Mouse (Mus musculus): Measurements from ENCODE around the gene Rnf167. TPM values are rescaled to one million over a fixed set of nuclear protein-coding genes. Genes with fewer than 3 reads are reported as not detected.

Gene Rnf167
- polyA plus RNA-seq, 1 experiment from 2014 or later = 104 TPM

DNA sequence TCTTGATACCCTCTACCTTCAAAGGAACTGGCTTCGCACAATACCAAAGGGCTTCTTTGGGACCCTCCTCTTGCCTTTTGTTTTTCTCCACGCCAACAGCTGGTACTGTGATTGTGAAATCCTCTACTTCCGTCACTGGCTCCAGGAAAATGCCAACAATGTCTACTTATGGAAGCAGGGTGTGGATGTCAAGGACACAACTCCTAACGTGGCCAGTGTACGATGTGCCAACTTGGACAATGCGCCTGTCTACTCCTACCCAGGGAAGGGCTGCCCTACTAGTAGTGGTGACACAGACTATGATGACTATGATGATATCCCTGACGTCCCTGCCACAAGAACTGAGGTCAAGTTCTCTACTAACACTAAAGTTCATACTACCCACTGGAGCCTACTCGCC lies 7.1 kb upstream of the Rnf167 start:
- no peaks in the 10 kb centered on the region for H3K27me3 ChIP-seq
- no peak for ATAC-seq (ENCODE audit: insufficient number of reproducible peaks, insufficient read depth, low FRiP score, low TSS enrichment)
- 83% methylated on average over 8 of the region's 8 CpGs for WGBS

DNA sequence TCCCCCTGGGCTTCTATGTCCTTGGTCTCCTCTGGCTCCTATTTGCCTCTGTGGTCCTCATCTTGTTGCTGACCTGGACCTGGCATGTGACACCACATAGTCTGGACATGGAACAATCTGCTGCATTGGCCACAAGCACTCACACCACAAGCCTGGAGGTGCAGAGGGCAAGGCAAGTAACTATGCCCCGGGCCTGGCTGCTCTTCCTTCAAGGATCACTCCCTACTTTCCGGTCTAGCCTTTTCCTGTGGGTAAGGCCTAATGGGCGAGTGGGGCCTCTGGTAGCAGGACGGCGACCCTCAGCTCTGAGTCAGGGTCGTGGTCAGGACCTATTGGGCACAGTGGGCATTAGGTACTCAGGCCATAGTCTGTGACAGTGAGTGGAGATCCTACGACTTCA lies 5.8 kb upstream of the Rnf167 start:
- Histone ChIP-seq H3K27me3 (no peaks in the 10 kb centered on the region), H3K9me3 (no peaks in the 10 kb centered on the region), H3K4me2 (replicated peaks) (no peak overlapping the region), H3K4me1 (peaks cover 12% of the 10 kb centered on the region), H3K4me3 (no peak overlapping the region), H3K36me3 (peaks cover 30% of the 10 kb centered on the region), H3K9ac (no peak overlapping the region), H3K27ac (no peak overlapping the region)
- 78% methylated on average over 7 of the region's 7 CpGs for WGBS
- ATAC-seq (ENCODE audit: insufficient number of reproducible peaks, insufficient read depth, low FRiP score, low TSS enrichment) = no peak

More for the DNA sequence above, 7.1 kb upstream of the Rnf167 start:
- Histone ChIP-seq H3K9ac (no peak overlapping the region), H3K4me3 (no peak overlapping the region), H3K9me3 (no peaks in the 10 kb centered on the region), H3K36me3 (peaks cover 22% of the 10 kb centered on the region), H3K4me2 (replicated peaks) (no peak overlapping the region), H3K27ac (no peak overlapping the region), H3K4me1 (0 out of 2 replicates have a peak, but pooled peaks cover under 1% of the 10 kb centered on the region)

DNA sequence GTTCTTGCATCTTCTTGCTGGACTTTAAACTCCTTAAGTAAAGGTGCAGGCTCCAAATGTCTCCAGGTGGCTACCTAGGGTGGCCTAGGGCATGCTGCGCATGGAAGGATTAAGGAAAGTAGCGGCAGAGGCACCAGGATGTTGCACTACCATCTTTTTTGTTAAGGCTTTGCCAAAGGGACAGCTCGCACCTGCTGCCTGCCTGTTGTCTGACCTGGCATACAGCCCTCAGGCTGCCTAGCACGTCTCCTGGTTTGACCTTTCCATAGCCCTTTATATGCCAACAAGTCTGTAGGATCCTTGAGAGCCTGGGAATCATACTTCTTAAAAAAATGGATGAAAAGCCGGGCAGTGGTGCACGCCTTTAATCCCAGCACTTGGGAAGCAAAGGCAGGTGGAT lies 4.0 kb upstream of the Rnf167 start:
- Histone ChIP-seq H3K36me3 (peaks cover 30% of the 10 kb centered on the region), H3K9me3 (no peaks in the 10 kb centered on the region), H3K4me2 (replicated peaks) (no peak overlapping the region), H3K4me3 (no peak overlapping the region), H3K4me1 (peaks cover 12% of the 10 kb centered on the region), H3K27ac (no peak overlapping the region), H3K9ac (no peak overlapping the region), H3K27me3 (no peaks in the 10 kb centered on the region)
- ATAC-seq (ENCODE audit: insufficient number of reproducible peaks, insufficient read depth, low FRiP score, low TSS enrichment) = no peak
- 92% methylated on average over 6 of the region's 6 CpGs for WGBS

DNA sequence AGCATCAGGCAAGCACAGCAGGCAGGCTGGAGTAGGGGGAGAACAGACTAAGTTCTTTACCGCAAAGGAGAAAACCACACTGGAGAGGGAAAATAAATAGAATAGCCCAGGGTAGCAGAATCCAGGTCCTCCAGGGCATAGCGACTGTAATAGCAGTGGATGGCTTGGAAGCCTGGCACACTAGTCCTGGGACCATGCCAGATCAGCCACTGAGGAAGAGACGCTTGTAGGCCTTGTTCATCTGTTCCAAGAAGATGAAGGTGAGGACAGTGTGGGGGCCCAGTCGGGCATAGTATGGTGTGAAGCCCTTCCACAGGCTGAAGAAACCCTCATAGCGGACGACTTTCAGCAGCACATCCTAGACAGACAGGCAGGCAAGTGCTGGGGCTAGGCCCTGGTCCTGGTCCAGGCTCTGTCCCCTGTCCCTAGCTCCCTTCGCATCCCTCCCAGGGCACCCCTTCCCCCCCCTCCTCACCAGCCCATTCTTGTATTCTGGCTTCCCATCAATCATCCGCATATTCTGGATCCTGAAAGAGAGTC lies 2.4 kb upstream of the Rnf167 start:
- Histone ChIP-seq H3K4me1 (peaks cover 25% of the 10 kb centered on the region), H3K27ac (no peak overlapping the region), H3K27me3 (no peaks in the 10 kb centered on the region), H3K4me3 (no peak overlapping the region), H3K9ac (peak overlapping the region; percentile 17; the same call in 1 of the 2 replicates), H3K4me2 (replicated peaks) (no peak overlapping the region), H3K36me3 (peaks cover 43% of the 10 kb centered on the region), H3K9me3 (no peaks in the 10 kb centered on the region)
- WGBS = 98% methylated on average over 8 of the region's 8 CpGs
- no peak for ATAC-seq (ENCODE audit: insufficient number of reproducible peaks, insufficient read depth, low FRiP score, low TSS enrichment)

DNA sequence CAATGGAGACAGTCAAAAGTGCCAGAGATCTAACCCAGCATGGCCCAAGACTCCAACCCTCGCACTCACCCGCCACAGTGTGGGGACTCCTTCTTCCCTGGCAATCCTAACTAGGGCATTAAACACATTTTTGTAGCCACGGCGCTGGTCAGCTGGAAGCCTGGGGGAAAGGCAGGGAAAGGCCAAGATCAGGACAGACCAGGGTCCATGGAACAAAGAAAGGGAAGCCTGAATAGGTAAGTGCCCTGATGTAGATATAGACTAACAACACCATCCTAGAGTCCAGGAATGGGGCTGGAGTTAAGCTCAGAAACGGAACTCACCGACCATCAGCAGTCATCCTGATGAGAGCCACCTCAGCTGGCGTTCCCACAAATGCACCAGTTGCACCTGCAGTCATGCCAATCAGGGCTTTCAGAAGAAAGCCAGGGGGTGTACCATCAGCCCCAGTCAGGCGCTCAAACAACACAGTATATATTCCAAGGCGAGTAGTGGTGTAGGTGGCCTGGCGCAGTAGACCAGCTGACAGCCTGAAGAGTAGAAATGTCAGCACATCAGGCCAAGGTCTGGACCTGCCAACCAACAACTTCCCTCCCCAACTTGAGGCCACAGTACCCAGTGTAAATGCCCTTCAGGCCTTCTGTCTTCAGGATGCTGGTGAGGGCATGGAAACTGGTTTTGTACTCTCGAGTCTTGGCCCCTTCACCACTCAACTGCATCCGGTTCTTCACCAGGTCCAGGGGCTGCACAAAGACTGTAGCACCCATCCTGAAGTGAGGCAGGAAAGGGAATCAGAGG lies 1.4 kb upstream of the Rnf167 start:
- Histone ChIP-seq H3K27me3 (no peaks in the 10 kb centered on the region), H3K4me1 (peaks cover 27% of the 10 kb centered on the region), H3K36me3 (peaks cover 52% of the 10 kb centered on the region), H3K4me2 (replicated peaks) (peak overlapping the region; percentile 85), H3K9ac (peak overlapping the region; percentile 88), H3K9me3 (no peaks in the 10 kb centered on the region), H3K27ac (peak overlapping the region; percentile 94; the same call in 1 of the 2 replicates), H3K4me3 (peak overlapping the region; percentile 81)
- 90% methylated on average over 12 of the region's 12 CpGs for WGBS
- ATAC-seq (ENCODE audit: insufficient number of reproducible peaks, insufficient read depth, low FRiP score, low TSS enrichment) = no peak

DNA sequence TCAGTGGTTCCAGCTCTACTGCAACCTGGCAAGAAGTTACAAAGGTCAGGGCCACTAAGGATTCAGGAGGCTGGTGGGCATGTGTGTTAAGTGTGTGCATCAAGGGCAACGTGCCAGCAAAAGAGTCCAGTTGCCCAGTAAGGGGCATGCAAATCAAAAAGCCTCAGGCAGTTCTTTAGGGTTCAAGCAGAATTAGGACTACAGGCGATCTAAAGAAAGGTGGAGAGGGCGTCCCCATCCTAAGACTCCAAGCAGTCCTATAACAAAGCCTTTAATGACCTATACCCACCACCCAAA lies 828 bp upstream of the Rnf167 start:
- peak overlapping the region; percentile 88 for H3K9ac ChIP-seq
- H3K4me3 ChIP-seq = peak overlapping the region; percentile 81
- WGBS = 15% methylated on average over 3 of the region's 3 CpGs
- H3K27ac ChIP-seq = peak overlapping the region; percentile 94; the same call in 1 of the 2 replicates
- H3K4me2 ChIP-seq (replicated peaks) = peak overlapping the region; percentile 85
- no peaks in the 10 kb centered on the region for H3K27me3 ChIP-seq
- peaks cover 57% of the 10 kb centered on the region for H3K36me3 ChIP-seq
- no peaks in the 10 kb centered on the region for H3K9me3 ChIP-seq
- H3K4me1 ChIP-seq = peaks cover 29% of the 10 kb centered on the region
- ATAC-seq (ENCODE audit: insufficient number of reproducible peaks, insufficient read depth, low FRiP score, low TSS enrichment) = no peak; the same call in 1 of the 2 replicates

DNA sequence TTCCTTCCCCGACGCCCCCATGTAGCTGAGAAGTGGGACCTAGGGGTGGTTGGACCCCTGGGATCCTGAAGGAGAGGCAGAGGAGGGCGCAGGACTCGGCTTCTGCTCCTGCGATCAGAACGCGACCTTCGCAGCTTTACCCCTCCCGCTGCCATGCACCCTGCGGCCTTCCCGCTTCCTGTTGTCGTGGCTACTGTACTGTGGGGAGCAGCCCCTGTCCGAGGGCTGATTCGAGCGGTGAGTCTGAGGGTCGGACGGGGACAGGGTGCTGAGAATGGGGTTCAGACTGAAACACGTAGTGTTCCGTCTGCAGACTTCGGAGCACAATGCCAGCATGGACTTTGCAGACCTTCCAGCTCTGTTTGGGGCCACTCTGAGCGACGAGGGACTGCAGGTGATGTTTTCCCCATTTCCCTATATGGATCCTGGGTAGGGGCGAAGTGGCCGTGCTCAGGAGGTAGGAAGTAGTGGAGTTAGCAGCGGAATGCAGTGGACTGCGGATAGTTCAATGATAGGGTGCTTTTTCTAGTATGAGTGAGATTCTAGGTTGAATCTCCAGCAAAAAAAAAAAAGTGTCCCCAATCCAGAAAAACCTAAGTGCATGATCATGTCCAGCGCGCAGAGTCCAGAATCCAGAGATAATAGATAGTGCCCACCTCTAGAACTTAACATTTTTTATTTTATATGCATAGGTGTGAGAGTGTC lies 833 bp downstream of the Rnf167 start:
- 5% methylated on average over 28 of the region's 28 CpGs for WGBS
- H3K9ac ChIP-seq = peak overlapping the region; percentile 84
- H3K9me3 ChIP-seq = no peaks in the 10 kb centered on the region
- peak overlapping the region; percentile 94 for H3K27ac ChIP-seq
- peaks cover 40% of the 10 kb centered on the region for H3K4me1 ChIP-seq
- peaks cover 67% of the 10 kb centered on the region for H3K36me3 ChIP-seq
- no peaks in the 10 kb centered on the region for H3K27me3 ChIP-seq
- H3K4me3 ChIP-seq = peak overlapping the region; percentile 81
- peak overlapping the region; percentile 98 for H3K4me2 ChIP-seq (replicated peaks)
- ATAC-seq (ENCODE audit: insufficient number of reproducible peaks, insufficient read depth, low FRiP score, low TSS enrichment) = no peak

DNA sequence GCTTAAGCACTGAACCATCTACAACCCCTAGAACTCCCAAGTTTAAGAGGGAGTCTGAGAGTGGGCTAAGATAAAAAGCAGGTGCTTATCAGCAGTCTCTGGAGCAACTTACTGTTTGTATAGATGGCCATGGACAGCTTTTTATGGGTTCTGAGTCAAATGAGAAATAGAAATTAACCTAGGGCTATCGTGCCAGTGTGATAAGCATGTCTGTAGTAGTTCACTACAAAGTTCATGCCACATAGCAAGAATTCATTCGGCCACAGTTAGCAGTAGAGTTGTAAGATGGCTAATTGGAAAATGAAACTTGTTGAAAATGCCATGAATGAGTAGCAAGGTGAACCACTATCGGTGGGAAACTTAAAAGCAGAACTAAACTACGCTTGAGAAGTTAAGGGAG lies 1.5 kb downstream of the Rnf167 start:
- H3K27me3 ChIP-seq = no peaks in the 10 kb centered on the region
- peak overlapping the region; percentile 98 for H3K4me2 ChIP-seq (replicated peaks)
- 0 out of 2 replicates have a peak overlapping the region, but pooled peaks have one; percentile 84 for H3K9ac ChIP-seq
- peaks cover 63% of the 10 kb centered on the region for H3K36me3 ChIP-seq
- 83% methylated on average over 4 of the region's 4 CpGs for WGBS
- no peak for ATAC-seq (ENCODE audit: insufficient number of reproducible peaks, insufficient read depth, low FRiP score, low TSS enrichment)
- peaks cover 41% of the 10 kb centered on the region for H3K4me1 ChIP-seq
- no peaks in the 10 kb centered on the region for H3K9me3 ChIP-seq
- H3K4me3 ChIP-seq = peak overlapping the region; percentile 81
- no peak overlapping the region for H3K27ac ChIP-seq

DNA sequence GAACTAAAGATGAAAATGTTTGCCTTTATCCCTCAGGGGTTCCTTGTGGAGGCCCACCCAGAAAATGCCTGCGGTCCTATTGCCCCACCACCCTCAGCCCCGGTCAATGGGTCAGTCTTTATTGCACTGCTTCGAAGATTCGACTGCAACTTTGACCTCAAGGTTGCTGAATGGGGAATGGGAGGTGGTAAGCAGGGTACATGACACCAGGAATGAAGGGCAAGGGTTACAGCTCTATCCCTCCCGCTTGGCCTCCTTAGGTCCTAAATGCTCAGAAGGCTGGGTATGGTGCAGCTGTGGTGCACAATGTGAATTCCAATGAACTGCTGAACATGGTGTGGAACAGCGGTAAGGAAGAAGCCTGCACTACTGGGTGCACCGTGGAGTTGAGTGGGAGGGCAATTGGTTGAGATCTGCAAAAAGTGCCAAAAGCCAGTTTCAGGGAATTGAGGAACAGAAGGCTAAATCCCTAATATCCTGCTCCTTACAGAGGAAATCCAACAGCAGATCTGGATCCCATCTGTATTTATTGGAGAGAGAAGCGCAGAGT lies 2.2 kb downstream of the Rnf167 start:
- 0 out of 2 replicates have a peak overlapping the region, but pooled peaks have one; percentile 98 for H3K4me2 ChIP-seq (replicated peaks)
- peaks cover 58% of the 10 kb centered on the region for H3K36me3 ChIP-seq
- no peaks in the 10 kb centered on the region for H3K27me3 ChIP-seq
- H3K9ac ChIP-seq = no peak overlapping the region
- H3K9me3 ChIP-seq = no peaks in the 10 kb centered on the region
- H3K4me1 ChIP-seq = peaks cover 41% of the 10 kb centered on the region
- H3K27ac ChIP-seq = no peak overlapping the region
- 0 out of 2 replicates have a peak overlapping the region, but pooled peaks have one; percentile 12 for H3K4me3 ChIP-seq
- no peak for ATAC-seq (ENCODE audit: insufficient number of reproducible peaks, insufficient read depth, low FRiP score, low TSS enrichment)
- 81% methylated on average over 8 of the region's 8 CpGs for WGBS

DNA sequence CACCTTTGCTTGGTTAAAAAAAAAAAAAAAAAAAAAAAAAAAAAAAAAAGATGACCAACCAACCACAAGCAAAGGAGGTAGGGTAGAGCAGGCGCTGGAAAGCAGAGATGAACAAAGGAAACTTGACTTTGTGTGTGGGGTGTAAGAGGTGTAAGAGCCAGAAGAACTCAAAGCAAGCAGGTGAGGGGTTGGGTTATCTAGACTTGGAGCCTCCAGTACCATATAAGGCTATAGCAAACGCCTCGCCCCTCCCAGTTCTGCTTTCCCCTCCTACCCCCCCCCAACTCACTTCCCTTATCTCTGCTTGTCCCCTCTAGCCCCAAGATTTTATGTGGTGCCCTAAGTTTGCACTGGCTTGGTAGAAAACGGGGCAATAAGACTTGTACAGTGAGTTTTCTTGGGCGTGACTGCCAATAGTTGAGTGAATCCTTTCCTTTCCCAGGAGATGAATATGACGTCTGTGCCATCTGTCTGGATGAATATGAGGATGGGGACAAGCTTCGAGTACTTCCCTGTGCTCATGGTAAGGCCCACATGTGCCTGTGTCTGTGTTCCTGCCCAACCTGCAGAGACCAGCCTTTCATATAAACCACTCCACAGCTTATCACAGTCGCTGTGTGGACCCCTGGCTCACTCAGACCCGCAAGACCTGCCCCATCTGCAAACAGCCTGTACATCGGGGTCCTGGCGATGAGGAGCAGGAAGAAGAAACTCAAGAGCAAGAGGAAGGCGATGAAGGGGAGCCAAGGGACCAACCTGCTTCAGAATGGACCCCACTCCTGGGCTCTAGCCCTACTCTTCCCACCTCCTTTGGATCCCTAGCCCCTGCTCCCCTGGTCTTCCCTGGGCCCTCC lies 3.5 kb downstream of the Rnf167 start:
- Histone ChIP-seq H3K9me3 (no peaks in the 10 kb centered on the region), H3K4me1 (peaks cover 36% of the 10 kb centered on the region), H3K4me2 (replicated peaks) (no peak overlapping the region), H3K27me3 (no peaks in the 10 kb centered on the region), H3K4me3 (no peak overlapping the region), H3K27ac (0 out of 2 replicates have a peak overlapping the region, but pooled peaks have one; percentile 38), H3K9ac (no peak overlapping the region), H3K36me3 (peaks cover 45% of the 10 kb centered on the region)
- WGBS = 81% methylated on average over 12 of the region's 12 CpGs
- no peak for ATAC-seq (ENCODE audit: insufficient number of reproducible peaks, insufficient read depth, low FRiP score, low TSS enrichment)

DNA sequence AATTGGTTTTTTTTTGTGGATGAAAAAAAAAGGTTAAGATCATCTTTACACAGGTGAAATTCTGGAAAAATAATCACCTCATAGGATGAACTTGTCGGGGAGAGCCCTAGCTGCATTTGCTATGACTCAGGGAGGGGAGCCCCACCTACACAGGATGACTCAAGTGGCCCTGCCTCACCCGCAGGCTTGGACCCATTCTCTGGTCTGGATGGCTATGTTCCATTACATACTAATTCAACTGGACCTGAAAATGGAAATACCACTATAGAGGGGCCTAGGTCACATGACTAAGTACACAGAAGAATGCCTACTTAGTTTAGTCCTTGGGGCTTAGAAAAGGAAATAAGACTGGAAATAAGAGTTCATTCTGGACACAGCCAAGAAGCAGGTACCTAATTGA lies 4.4 kb downstream of the Rnf167 start:
- Histone ChIP-seq H3K4me1 (peaks cover 37% of the 10 kb centered on the region), H3K4me3 (no peak overlapping the region), H3K27me3 (no peaks in the 10 kb centered on the region), H3K9ac (no peak overlapping the region), H3K4me2 (replicated peaks) (peak overlapping the region; percentile 97; the same call in 1 of the 2 replicates), H3K27ac (no peak overlapping the region), H3K36me3 (peaks cover 43% of the 10 kb centered on the region), H3K9me3 (no peaks in the 10 kb centered on the region)
- ATAC-seq (ENCODE audit: insufficient number of reproducible peaks, insufficient read depth, low FRiP score, low TSS enrichment) = no peak
- WGBS = 68% methylated on average over 2 of the region's 2 CpGs
